Mouse (Mus musculus) layer of hippocampus, postnatal 10 days (tissue): ENCODE results near the gene Hrh2. TPM values are rescaled to one million over a fixed set of nuclear protein-coding genes. Genes with fewer than 3 reads are reported as not detected.

Experiments used
- DNase-seq, 2 experiments: peaks; one replicate each; pipeline ENCODE4 v3.0.0; 2021; ENCODE audit warnings: low spot score in 2 of 2
- total RNA-seq, 2 experiments: library from RNA; stranded (reverse); gene quantifications; 2 replicates each; pipeline ENCODE4 v1.2.3; 2021

Hrh2 gene
- total RNA-seq, 2 experiments from 2014 or later = 4.4 to 4.7 TPM

DNA sequence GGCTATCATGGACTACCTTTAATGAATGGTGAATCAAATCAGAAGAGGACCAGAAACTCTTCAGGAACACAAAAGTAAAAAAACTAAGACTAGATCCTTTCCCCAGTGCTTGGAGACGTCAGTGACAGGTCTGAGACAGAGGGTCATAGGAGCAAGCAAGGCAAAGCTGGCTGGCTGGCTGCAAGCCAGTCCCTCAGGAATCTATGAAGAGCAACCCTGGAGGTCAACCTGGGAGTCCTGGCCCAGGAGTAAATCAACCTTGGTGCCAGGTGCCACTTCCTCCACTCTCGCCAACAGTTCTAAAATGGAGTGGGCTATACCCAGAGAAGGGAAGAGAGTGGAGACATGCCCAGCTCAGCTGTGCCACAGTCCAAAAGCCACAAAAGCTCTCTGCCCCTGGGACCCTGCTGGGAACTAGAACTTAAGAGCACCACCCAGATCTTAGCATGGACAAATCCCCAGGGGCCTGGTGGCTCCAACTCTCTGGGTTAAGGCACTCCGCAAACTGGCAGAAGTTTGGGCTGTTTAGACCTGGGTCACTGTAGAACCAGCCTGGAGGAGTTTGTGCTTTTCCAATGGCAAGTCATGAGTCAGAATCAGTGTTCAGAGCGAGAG is 15.4 kb upstream of the Hrh2 start:
- no peak for DNase-seq

DNA sequence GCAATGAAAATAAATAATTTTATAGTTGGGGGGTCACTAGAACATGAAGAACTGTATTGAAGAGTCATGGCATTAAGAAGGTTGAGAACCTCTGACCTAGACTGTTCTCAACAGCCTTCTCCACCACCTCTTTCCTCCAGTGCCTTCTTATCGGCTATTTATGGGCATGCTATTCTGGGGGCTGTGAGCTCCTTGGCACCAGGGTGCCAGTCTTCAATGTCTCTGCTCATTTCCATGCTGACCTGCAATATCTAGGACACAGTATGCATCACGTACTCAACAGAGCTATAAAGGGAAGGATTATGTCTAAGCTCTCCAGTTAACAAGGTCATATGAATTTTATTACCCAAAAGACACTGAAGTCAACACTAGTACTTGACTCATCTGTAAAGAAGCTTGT is 14.6 kb upstream of the Hrh2 start:
- DNase-seq = no peak

DNA sequence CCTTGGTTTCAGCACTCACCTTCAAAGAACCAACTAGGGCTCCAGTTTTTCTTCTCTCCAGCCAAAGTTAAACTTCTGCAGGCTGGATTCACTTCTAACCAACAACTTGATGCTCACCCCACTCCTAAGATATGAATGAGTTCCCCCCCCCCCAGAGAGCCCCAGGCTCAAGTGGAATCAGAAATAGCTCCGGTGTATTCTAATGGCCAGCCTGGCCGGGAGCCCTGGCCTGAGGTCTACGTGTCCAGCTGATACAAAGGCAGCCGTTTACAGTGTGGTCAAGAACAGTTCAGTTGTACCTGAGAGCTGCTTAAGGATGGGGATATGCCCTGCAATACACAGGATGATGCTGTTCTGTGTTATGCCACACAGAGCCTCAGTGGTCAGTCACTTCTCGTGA is 13.3 kb upstream of the Hrh2 start:
- DNase-seq = no peak

DNA sequence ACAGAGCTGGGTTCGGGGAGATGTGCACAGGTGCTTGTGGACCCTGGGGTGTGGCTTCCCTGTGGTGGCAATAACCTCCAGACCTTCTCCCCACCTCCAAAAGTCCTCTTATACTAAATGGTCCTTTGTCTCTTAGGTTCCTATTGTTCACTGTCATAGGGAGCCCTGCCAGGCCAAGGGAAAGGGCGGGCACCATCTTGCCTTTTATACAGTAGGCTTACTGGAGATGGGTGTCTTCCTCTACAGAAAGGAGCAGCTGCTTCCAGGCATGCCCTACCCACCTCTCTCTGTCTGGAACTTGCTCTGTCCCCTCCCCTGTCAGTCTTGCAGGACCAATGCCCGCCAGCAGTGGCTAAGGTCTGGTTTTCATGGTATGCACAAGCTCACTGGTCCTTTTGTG is 12.0 kb upstream of the Hrh2 start:
- DNase-seq = no peak

DNA sequence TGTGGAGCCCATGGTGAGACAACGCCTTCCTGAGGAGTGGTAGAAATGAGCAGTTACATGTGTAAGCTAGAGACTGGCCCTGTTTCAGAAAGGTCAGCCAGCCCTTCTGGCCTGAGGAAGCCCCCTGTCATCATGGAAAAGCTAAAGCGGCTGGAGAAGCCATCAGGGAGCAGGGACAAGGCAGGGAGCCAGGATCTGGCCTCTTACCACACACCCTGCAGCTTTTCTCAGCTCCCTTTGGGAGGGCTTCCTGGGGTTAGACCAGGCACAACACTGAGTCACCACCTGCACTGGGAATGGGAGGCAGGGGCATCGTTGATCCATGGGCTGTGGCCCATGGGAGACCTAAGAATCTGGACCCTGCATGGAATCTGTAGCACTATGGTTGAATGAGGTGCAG is 11.5 kb upstream of the Hrh2 start:
- no peak for DNase-seq

DNA sequence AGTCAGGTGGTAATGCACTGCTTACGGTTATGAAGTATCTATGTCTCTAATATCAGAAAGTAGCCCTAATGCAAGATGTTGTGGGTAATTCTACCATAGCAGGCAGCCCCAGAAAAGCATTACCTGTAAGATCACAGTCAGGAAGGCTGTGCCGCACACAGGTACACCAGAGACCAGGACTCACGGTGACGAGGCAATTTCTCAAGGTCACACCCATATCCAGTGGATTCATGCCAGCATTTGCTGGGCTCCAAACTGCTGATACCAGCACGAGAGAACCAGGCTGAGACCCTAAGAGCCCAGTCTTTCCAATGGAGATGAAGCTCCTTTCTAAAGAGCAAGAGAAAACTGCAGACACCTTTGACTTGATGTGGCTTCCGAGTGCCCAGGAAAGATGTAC is 10.6 kb upstream of the Hrh2 start:
- no peak for DNase-seq

DNA sequence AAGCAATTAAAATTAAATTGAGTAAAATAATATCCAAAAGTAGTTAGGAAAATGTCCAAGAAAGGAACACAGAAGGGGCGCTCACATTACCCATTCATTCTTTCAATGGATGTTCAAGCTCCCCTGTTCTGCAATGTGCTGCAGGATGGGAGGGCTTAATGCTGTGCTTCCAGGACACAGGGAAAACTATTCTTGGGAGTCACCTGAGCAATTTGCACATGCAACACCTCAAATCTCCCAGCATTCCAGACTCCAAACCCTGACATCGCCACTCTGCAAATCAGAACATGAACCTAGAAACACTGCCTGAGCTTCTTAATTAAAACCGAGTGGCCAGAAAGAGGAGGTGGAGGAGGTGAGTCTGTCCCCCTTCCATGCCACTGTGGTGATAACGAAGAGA is 10.0 kb upstream of the Hrh2 start:
- no peak for DNase-seq

DNA sequence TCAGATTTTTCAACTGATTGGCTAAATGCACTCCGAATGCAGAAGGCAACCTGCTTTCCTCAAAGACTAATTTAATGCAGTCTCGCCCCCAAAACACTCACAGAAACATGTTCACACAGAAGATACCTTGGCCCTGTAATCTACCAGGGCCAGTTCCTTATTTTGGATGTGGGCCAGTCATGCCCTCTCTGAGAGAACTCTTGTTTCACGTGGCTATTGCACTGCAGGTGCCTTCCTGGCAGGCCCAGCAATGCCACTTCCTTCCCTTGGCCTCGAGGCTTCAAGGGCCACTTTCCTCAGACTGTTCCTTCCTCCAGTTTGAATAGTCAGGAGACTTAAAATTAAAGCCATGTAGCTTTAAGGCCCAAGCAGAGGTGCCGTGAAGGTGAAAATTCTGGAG is 5.5 kb upstream of the Hrh2 start:
- no peak for DNase-seq

DNA sequence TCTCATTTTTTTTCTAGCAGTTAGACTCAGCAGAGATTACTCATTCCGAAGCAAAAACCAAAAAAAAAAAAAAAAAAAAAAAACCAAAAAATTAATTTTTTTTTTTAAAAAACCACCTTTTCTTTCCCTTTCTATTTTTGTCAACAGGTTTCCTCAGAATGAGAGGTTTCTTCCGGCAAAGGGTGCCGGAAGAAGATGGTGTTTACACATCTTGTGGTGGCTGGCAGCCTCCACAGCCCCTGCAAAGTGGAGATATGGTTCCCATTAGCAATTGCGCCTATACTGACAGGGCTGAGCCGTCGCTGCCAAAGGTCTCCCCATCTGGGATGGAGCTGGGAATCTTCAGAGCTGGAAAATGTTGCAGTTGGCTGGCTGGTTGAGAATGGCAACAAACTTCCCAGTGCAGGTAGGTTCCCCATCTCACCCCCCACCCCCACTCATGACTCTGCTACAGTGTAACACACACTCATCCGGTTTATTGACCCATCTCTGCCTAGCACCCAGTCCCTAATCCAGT is 3.7 kb upstream of the Hrh2 start:
- DNase-seq = no peak

DNA sequence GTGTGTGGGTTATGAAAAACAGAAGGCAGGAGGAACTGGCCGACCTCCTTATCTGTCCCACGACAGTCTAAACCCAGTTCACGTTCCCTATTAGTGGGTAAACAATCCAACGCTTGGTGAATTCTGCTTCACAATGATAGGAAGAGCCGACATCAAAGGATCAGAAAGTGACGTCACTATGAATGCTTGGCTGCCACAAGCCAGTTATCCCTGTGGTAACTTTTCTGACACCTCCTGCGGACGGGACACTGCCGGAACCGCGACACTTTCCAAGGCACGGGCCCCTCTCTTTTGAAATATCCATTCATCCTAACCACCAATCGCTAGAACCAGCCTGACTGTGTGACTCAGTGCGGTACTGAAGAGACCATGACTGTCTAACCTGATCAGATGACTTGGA is 2.0 kb upstream of the Hrh2 start:
- no peak for DNase-seq

DNA sequence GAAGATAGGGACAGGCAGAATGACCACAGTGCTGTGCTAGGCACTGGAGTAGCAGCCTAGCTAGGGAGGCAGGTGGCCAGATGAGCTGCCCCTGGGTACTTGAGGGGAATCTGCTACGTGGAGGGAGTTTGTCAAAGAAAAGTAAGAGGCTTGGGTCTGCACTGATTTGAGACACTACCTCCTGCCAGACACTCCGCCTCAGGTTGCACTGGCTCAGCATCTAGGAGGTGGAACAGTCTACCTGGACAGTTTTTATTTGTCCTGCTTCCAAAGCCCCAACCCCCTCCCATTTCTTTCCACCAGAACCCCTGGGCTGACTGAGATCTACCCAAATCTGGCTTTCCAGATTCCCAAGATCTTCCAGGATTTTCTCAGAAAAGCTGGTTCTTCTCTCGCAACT is 748 bp upstream of the Hrh2 start:
- no peak for DNase-seq

DNA sequence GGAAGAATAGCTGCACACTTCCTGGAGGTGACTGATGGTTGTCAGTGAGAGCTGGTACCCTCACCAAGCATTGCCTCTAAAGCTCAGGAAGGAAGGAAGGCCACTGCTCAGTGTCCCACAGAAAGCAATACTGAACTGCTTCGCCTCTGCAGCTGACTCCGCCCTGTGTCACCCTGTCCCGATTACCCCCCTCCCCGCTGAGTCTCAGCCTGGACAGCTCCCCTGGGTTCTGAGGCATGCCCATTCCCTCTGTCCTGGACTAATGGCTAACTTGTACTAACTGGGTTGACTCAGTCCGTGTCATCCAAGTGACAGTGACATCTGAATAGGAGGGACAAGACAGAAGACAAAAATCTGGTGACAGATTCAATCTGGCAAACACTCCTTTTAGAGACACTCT is 1.7 kb downstream of the Hrh2 start:
- DNase-seq = no peak

DNA sequence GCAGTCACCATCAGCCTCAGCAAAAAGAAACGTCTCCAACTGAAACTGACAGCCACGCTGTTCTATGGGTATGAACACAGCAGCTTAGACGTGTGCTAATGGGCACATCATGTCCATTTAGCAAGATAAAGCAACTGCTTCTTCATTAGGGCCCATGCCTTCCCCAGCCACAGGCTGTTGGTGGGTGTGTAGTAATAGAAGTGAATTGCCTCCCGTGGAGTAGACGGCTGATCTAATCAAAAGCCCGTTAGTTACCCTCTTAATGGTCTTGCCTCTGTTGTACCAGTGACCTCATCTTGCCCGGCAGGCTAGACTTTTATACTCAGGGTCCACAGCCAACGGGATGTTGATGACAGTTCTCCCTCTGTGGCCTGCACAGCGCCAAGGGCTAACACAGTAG is 7.1 kb downstream of the Hrh2 start:
- DNase-seq = no peak

DNA sequence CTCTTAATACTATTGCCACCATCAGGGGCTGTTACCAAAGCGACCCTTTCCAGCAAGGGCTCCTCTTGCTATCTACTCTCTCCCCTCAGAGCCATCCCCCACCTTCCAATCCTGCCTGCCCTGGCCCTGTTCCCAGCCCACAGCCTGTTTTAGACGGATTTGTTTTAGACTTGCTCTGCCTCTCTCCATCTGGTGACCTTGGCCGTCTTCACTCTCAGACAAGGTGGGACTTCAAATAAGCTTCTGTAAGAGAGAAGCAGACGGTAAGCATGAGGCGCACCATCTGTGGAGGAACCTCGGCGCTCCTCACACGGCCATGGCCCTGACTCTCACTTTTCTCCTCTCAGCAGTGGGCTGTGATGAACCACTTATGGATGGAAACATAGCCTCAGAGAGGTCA is 10.5 kb downstream of the Hrh2 start:
- DNase-seq = no peak

DNA sequence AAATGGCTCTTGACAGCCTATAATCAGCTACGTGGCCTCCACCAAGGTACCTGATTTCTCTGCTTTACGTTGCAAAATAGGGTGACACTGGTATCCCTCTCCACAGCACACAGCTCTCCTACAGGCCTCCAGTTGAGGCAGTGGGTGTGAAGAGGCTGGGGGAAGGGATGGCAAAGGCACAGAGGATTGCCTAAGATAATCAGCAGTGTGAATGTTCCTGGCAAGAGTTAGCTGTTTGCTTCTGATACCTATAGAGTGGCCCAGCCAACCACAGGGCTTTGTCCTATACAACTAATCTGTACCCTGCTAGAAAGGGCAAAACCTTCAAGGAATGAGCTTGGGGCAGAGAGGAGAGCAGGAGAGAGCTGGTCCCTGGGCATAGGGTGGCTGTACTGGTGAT is 11.5 kb downstream of the Hrh2 start:
- no peak for DNase-seq

DNA sequence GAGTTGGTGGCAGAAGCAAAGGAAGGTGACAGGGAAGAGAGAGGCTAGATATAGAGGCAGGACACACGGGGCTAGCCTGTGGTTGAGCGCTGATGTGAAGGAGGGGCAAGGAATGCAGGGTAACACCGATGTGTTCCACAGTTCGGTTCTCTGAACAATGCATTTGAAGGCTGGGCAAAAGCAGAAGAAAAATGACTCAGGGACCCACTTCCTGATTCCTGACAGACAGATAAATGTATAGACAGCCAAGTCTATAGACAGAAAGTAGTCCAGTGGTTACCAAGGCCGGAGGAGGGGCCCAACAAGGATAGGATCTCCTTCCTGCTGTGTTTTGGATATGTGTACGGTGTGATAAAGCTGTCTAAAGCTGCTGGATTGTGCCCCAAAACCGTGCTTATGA is 13.3 kb downstream of the Hrh2 start:
- no peak for DNase-seq

DNA sequence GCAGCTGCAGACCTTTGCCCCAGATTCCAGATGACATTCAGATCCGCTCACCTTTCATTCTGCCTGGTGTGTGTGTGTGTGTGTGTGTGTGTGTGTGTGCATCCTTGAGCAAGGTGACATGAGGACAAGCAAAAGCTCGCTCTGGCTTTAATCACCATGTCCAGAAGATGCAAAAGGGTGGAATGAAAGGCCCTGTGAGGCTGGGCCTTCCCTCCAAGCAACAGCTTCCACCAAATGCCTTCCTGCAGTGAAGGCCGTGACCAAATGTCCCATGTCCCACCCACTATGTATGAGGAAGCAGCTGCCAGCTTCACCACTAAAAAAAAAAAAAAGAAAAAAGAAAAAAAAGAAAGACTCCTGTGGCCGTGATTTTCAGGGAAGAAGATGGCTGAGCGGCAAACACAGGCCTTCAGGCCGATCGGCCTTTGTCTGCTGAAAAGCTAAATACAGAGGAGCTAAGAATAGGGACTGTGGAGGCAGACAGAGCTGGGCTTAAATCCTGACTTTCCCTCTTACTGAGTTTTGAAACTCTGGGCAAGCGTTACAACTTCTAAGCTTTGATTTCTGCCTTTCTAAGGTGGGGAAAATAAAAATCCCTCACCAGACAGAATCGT is 14.3 kb downstream of the Hrh2 start:
- DNase-seq = no peak

DNA sequence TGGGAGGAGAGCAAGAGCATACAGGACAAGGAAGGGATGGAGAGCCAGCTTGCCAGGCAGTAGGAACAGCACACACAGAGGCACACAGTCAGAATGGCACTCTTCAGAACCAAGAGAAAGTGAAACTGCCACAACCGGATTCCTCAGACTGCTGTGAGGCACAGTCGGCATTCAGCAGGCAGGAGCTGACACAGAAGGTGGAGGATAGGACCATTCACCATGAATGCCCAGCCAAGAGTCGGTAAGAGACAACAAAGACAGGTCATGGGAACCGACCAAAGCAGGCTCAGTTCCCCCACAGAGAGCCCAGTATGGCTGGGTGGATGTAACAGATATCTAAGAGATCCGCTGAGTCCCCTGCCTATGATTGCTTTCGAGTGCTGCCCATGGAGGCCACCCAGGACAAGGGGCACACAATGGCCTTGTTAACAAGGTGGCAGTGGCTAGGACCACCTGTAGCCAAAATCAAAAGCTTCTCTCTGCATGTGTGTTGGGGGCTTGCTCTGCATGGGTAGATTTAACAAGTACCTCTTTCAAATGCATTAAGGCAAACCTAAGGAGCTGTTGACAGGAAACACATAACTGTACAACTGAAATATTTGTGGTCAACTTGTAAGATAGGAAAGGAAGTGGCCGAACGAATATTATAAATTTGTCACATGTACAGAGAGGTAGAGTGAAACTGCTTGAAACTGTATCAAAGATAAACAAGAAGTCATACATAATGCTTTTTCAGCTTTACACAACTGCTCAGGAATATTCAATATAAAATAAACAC is 17.7 kb downstream of the Hrh2 start:
- no peak for DNase-seq

DNA sequence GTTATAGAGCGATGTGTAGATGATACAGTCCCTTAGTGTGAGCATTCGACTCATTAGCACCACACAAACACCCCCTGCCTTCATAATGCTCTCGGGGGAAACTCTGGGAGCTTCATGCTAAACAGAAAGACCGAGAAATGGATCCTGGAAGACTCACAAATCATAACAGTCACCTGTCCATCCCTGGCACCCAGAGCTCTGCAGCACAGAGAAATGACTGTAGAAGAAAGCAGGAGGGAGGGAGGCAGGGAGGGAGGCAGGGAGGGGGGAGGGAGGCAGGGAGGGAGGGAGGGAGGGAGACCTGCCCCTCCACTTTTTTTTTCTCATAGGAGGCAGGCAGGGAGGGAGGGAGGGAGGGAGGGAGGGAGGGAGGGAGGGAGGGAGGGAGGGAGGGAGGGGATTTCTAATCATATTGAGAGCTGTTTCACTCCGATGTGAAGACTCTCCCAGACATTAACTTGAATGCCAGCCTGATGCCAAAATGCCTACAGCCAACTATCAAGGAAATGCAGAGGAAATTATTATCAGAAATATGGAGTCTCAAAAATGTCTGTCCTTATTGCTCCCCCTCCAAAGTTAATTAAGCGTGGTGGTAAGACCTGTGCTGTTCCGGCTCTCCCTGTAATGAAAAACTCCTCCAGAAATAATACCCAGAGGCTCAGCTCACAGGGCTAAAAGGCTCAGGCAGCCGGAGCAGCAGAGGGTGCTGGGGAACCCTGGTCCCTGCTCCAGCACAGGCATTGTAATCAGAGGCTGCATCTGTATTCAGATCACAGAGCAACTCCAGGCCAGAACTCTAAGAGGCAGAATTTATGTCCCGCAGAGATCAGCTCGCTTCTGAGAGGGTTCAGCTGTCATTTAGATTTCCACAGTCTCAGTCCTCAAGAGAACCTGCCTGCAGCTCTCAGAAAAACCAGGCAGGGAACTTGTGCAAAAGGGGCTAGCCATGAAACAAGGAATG is 19.9 kb downstream of the Hrh2 start:
- DNase-seq = no peak

DNA sequence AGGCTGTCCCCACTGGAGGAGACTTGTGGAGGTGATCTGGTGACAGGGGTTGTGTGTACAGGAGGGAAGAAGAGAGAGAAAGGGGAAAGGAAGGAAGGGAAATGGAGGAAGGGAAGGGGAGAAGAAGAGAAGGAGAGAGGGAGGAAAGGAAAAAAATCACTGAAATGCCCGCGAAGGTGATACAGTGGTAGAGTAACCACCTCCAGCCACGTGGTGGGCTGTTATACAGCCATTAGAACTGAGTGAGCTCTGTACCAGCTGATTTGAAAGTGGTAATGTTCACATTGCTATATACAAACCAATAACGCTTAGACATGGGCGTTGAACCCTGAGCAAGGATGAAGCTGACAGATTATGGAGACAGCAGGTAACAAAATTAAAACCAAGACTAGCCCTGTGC is 20.6 kb downstream of the Hrh2 start:
- DNase-seq = no peak

DNA sequence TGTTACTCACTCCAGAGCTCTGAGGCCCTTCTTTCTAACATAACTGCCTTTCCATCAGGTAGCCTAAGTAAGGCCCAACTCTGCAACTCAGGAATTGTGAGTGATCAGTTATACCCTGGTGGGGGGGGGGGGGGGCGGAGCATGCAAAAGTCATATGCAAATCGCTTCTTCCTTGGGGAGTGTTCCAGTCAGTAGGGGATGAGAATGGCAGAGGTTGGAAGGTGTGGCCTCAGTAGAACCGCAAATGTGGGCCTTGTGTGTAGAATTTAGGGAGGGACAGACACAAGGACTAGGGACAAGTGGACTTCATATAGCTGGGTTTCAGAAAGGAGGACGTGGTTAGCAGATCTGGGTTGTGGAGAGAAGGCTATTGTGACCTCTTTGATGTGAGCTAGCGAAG is 23.3 kb downstream of the Hrh2 start:
- DNase-seq = no peak
